Mouse (Mus musculus): ENCODE results near the gene Gm21760.
"Not testable (repeated sequence)": the region's sequence is repeated elsewhere in the genome, so short reads cannot be mapped to it uniquely, and the experiment has no call there.

The Gm21760 gene

GRCm38 (mm10) chrY:80133479-80133878 is at the start of gene Gm21760:
TSS of gene Gm21760 (plus strand) at chrY:80133779.
- DNase-seq (ENCODE audit: low spot score), result not testable (repeated sequence)
